Mouse (Mus musculus) induced T-regulatory cell, adult 2 months (primary cell): ENCODE results near the gene Egfl8.

Experiments
- DNase-seq: peaks from one replicate; pipeline ENCODE4 v3.0.0-alpha.2; 2012; ENCODE audit warnings: low read depth

Egfl8 gene

DNA sequence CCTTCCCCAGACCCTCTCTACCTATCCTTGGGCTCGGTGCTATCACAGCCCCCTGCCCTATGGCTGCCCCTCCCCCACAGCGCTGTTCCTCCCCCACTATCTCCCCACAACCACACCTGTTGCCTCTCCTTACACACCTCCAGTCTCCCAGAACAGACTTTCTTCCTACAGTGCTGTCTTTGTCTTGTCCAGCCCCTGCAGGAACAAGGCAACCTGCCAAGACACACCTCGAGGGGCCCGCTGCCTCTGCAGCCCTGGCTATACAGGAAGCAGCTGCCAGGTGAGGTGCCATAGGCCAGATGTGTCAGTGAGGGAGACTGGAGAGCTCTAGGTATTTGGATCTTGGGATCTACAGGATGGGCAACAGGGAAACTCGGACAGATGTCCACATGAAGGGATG lies 39.2 kb downstream of the Egfl8 start:
- no peak for DNase-seq

DNA sequence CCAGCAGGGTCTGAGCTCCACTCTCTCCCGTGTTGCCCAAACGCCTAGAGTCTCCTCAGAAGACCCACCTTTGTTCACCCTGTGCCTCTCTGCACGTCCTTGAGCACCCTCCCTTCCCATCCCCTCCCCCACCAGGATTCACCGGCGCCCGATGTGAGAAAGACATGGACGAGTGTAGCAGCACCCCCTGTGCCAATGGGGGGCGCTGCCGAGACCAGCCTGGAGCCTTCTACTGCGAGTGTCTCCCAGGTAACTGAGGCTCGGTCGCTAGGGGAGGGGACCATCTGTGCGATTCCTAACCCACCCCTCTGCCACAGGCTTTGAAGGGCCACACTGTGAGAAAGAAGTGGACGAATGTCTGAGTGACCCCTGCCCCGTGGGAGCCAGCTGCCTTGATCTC lies 43.4 kb downstream of the Egfl8 start:
- no peak for DNase-seq

DNA sequence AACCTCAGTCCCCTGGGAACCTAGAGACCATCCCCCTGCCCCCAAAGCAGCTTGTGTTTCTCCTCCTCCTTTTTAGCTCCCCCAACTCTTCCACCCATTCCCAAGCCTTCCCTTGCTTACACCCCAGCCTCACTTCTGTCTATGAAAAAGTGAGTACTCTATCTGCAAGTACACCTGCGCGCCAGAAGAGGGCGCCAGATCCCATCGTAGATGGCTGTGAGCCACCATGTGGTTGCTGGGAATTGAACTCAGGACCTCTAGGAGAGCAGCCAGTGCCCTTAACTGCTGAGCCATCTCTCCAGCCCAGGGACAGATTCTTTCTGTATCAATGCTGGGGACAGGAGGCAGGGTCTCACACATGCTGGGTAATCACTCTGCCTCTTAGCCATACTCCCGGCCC lies 43.9 kb downstream of the Egfl8 start:
- peak; percentile 50 for DNase-seq

DNA sequence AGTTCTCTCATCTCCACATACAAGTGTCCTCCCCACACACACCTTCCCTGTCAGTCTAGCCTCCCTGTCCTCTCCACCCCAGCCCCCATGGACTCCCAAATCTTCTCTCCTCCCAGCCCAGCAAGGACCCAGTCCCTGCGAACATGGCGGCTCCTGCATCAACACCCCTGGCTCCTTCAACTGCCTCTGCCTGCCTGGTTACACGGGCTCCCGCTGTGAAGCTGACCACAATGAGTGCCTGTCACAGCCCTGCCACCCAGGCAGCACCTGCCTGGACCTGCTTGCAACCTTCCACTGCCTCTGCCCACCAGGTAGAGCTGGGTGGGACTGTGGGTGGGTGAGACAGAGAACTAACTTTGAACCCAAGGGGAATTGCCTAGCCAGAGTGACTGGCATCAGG lies 45.9 kb downstream of the Egfl8 start:
- DNase-seq: no peak

DNA sequence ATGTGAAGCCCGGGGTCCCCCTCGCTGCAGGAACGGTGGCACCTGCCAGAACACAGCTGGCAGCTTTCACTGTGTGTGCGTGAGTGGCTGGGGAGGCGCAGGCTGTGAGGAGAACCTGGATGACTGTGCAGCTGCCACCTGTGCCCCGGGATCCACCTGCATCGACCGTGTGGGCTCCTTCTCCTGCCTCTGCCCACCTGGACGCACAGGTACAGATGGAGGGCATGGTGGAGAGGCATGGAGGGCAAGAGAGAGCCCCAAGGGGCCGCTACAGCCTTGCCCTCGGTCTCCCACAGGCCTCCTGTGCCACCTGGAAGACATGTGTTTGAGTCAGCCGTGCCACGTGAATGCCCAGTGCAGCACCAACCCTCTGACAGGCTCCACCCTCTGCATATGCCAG lies 47.4 kb downstream of the Egfl8 start:
- DNase-seq: no peak

DNA sequence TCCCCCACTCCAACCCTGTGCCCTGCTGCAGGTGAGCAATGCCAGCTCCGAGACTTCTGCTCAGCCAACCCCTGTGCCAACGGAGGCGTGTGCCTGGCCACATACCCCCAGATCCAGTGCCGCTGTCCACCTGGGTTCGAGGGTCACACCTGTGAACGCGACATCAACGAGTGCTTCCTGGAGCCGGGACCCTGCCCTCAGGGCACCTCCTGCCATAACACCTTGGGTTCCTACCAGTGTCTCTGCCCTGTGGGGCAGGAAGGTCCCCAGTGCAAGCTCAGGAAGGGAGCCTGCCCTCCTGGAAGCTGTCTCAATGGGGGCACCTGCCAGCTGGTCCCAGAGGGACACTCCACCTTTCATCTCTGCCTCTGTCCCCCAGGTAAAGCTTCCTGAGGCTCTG lies 48.5 kb downstream of the Egfl8 start:
- no peak for DNase-seq

DNA sequence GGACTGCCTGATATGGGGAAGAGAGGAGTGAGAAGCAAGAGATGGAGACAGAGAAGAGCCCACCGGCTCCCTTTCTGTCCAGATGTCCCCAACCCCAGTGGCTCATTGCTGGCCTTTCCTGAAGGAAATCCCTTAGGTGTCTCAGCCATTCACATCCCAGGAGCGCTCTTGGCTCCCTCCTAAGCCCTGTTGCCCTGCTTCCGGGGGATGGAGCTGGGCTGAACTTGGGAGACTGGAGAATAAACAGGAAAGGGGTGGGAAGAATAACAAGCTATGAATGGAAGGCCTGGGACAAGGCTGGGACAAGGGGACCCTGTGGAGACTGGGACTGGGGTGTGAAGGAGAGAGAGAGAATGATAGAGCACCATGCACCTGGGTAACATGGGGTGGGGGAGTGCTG lies 51.0 kb downstream of the Egfl8 start:
- no peak for DNase-seq

DNA sequence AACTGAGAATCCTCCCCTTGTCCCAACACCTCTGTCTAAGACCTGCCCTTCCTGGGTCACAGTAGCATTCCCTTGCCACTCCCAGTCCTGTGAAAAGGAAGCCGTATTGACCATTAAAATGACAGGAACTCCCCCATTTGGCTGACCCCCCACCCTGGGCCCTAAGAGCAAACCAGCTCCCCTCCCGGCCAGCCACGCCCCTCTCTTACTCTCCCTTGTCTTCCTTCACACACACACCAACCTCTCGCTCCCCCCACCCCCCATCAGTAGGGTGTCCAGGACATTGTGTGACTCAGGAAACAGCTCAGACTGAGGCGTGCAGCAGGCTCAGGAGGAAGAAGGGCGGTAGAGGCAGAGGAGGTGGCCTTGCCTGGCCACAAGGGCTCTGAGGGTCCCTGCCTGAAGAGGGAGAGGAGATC lies 51.8 kb downstream of the Egfl8 start, which contains the start of gene Notch4:
TSS of gene Notch4 (plus strand) at position 266 of the 419 bp plus-strand sequence.
- DNase-seq: no peak

DNA sequence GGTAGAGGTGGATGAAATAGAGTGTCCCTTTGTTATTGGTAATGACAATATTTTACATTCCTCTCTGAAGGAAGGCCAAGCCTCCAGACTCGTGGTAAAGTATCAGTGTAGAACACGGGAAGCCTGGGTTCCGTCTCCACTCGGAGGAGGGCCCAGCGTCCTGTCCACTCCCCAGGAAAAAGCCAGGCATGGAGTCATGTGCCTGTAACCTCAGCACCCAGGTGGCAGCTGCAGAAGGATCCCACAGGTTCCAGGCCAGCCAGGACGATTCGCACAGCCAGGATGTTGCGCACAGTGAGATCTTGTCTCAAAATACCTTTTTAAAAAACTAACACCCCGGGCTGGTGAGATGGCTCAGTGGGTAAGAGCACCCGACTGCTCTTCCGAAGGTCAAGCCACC lies 52.4 kb downstream of the Egfl8 start:
- no peak for DNase-seq
